Mouse (Mus musculus): ENCODE measurements around the gene Lrrc8e. TPM values are rescaled to one million over a fixed set of nuclear protein-coding genes. Genes with fewer than 3 reads are reported as not detected.

Gene Lrrc8e
- polyA plus RNA-seq, 1 experiment from 2014 or later: 6.0 TPM

GRCm38 (mm10) chr8:4230612-4231351, 4.2 kb downstream of the Lrrc8e start:
- no peak overlapping the region for H3K4me3 ChIP-seq (ENCODE audit: low read depth, low read length)
- H3K4me2 ChIP-seq (replicated peaks; ENCODE audit: low read depth, low read length): 0 out of 2 replicates have a peak overlapping the region, but pooled peaks have one; percentile 21
- H3K9ac ChIP-seq (replicated peaks; ENCODE audit: low read depth): no peak overlapping the region
- H3K4me1 ChIP-seq (ENCODE audit: insufficient read depth, low read depth, low read length): no peaks in the 10 kb centered on the region
- TF ChIP-seq EP300 (IDR thresholded peaks at IDR 0.05) (no peak), CTCF (IDR thresholded peaks at IDR 0.05) (no peak)
- WGBS: 43% methylated on average over 10 of the region's 10 CpGs
- DNase-seq (ENCODE audit: low spot score): peak; percentile 82
- no peaks in the 10 kb centered on the region for H3K27me3 ChIP-seq (replicated peaks; ENCODE audit: insufficient read depth, low read length)
- H3K9me3 ChIP-seq (ENCODE audit: low read length): no peaks in the 10 kb centered on the region
- H3K27ac ChIP-seq (ENCODE audit: low read length): peak overlapping the region; percentile 70
- H3K36me3 ChIP-seq (ENCODE audit: insufficient read depth, low read length): no peaks in the 10 kb centered on the region
- peak; percentile 87 for ATAC-seq

GRCm38 (mm10) chr8:4237814-4238433, 11.3 kb downstream of the Lrrc8e start:
- no peaks in the 10 kb centered on the region for H3K27me3 ChIP-seq (replicated peaks; ENCODE audit: insufficient read depth, low read length)
- 14% methylated on average over 15 of the region's 15 CpGs for whole genome bisulfite sequencing
- H3K9me3 ChIP-seq (ENCODE audit: low read length): no peaks in the 10 kb centered on the region
- H3K4me3 ChIP-seq (ENCODE audit: low read depth, low read length): peak overlapping the region; percentile 77
- ATAC-seq (no peak), DNase-seq (ENCODE audit: low spot score) (peak; percentile 37)
- H3K27ac ChIP-seq (ENCODE audit: low read length): peak overlapping the region; percentile 95
- no peak for TF ChIP-seq EP300 (IDR thresholded peaks at IDR 0.05)
- no peak for TF ChIP-seq CTCF (IDR thresholded peaks at IDR 0.05)
- H3K9ac ChIP-seq (replicated peaks; ENCODE audit: low read depth): peak overlapping the region; percentile 78
- H3K4me1 ChIP-seq (ENCODE audit: insufficient read depth, low read depth, low read length): peaks cover 9% of the 10 kb centered on the region; the same call in 1 of the 2 replicates
- H3K4me2 ChIP-seq (replicated peaks; ENCODE audit: low read depth, low read length): peak overlapping the region; percentile 85
- 0 out of 2 replicates have a peak, but pooled peaks cover 3% of the 10 kb centered on the region for H3K36me3 ChIP-seq (ENCODE audit: insufficient read depth, low read length)

DNA sequence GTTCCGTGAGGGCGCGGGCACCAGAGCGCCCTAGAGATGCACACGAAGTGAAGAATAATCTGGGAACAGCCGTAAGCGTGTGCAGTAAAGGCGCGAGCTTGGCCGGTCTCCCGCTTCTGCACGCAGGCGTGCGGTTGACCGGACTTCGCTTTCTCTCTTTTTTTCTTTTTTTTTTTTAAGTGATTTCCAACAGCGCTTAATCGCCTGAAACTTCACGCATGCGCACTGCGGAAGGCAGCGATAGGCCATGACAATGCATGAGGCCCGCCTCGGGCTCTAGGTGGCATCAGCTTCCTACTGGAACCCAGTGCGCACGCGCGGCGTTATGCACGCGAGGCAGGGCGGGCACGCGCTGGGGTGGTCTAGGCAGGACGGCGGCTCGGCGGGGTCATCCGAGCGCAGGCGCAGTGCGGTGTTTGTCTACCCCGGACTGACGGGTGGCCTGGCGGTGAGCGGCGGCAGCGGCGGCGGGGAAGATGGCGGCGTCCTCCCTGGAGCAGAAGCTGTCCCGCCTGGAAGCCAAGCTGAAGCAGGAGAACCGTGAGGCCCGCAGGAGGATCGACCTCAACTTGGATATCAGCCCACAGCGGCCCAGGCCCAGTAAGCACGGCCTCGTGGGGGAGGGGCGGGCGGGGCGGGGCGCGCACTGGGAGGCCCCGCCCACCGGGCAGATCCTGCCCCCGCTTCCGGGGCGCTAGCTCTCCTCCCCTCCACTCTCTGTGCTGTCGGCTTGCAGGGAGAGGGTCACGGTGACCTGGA, 12.0 kb downstream of the Lrrc8e start, which contains the start of the genes Map2k7 and Gm49320:
Gene Map2k7, plus strand, starts transcription at position 307 of the 759 bp plus-strand sequence.
Gene Gm49320, plus strand, starts transcription at position 432 of the 759 bp plus-strand sequence.
- TF ChIP-seq EP300 (IDR thresholded peaks at IDR 0.05): no peak
- TF ChIP-seq CTCF (IDR thresholded peaks at IDR 0.05): peak; percentile 75
- H3K9ac ChIP-seq (replicated peaks; ENCODE audit: low read depth): peak within 1 kb of the TSS; percentile 78

GRCm38 (mm10) chr8:4239193-4239890, 12.7 kb downstream of the Lrrc8e start:
- H3K9me3 ChIP-seq (ENCODE audit: low read length): no peaks in the 10 kb centered on the region
- H3K4me2 ChIP-seq (replicated peaks; ENCODE audit: low read depth, low read length): peak overlapping the region; percentile 85
- H3K27ac ChIP-seq (ENCODE audit: low read length): peak overlapping the region; percentile 95
- no peaks in the 10 kb centered on the region for H3K27me3 ChIP-seq (replicated peaks; ENCODE audit: insufficient read depth, low read length)
- 9% methylated on average over 19 of the region's 19 CpGs for WGBS
- H3K4me3 ChIP-seq (ENCODE audit: low read depth, low read length): peak overlapping the region; percentile 77
- DNase-seq (ENCODE audit: low spot score) (peak; percentile 35), ATAC-seq (peak; percentile 7)
- peaks cover 9% of the 10 kb centered on the region; the same call in 1 of the 2 replicates for H3K4me1 ChIP-seq (ENCODE audit: insufficient read depth, low read depth, low read length)
- TF ChIP-seq EP300 (IDR thresholded peaks at IDR 0.05) (no peak), CTCF (IDR thresholded peaks at IDR 0.05) (no peak)
- peak overlapping the region; percentile 78 for H3K9ac ChIP-seq (replicated peaks; ENCODE audit: low read depth)
- peaks cover 15% of the 10 kb centered on the region; the same call in 1 of the 2 replicates for H3K36me3 ChIP-seq (ENCODE audit: insufficient read depth, low read length)

More for the DNA sequence above, 12.0 kb downstream of the Lrrc8e start, which contains the start of the genes Map2k7 and Gm49320:
- DNase-seq (ENCODE audit: low spot score) (peak; percentile 100), ATAC-seq (peak; percentile 96)
- Histone ChIP-seq H3K9me3 (ENCODE audit: low read length) (no peaks in the 10 kb centered on the region), H3K27me3 (replicated peaks; ENCODE audit: insufficient read depth, low read length) (no peaks in the 10 kb centered on the region), H3K4me2 (replicated peaks; ENCODE audit: low read depth, low read length) (peak within 1 kb of the TSS; percentile 85), H3K36me3 (ENCODE audit: insufficient read depth, low read length) (peaks cover 7% of the 10 kb centered on the region; the same call in 1 of the 2 replicates), H3K4me1 (ENCODE audit: insufficient read depth, low read depth, low read length) (peaks cover 9% of the 10 kb centered on the region; the same call in 1 of the 2 replicates), H3K27ac (ENCODE audit: low read length) (peak within 1 kb of the TSS; percentile 95), H3K4me3 (ENCODE audit: low read depth, low read length) (peak within 1 kb of the TSS; percentile 77)
- 1% methylated on average over 56 of the region's 71 CpGs for WGBS

DNA sequence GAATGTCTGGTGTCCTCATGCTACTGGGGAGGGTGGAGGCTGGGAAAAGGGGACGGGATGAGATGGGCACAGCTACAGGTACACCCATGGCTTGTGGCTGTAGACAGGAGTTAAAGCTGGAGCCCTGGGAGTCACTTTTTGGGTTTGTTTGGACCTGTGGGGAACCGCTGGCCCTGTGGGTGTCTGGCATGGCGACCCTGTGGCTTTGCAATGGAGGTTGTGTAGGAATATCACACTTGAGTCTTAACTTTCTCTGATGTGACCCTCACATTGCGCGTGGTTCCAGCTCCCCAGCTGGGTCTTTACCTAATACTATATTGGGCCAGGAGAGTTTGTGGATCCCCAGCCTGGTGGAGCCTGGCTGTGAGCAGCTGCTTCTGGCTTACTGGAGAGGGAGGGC, 18.4 kb downstream of the Lrrc8e start:
- WGBS: 92% methylated on average over 5 of the region's 5 CpGs
- peaks cover 27% of the 10 kb centered on the region for H3K36me3 ChIP-seq (ENCODE audit: insufficient read depth, low read length)

More for the DNA sequence above, 18.4 kb downstream of the Lrrc8e start:
- Histone ChIP-seq H3K9me3 (ENCODE audit: low read length) (no peaks in the 10 kb centered on the region), H3K27me3 (replicated peaks; ENCODE audit: insufficient read depth, low read length) (no peaks in the 10 kb centered on the region), H3K9ac (replicated peaks; ENCODE audit: low read depth) (no peak overlapping the region), H3K4me1 (ENCODE audit: insufficient read depth, low read depth, low read length) (peaks cover 2% of the 10 kb centered on the region; the same call in 1 of the 2 replicates), H3K27ac (ENCODE audit: low read length) (no peak overlapping the region), H3K4me2 (replicated peaks; ENCODE audit: low read depth, low read length) (no peak overlapping the region), H3K4me3 (ENCODE audit: low read depth, low read length) (no peak overlapping the region)
- ATAC-seq (no peak), DNase-seq (ENCODE audit: low spot score) (no peak)
- TF ChIP-seq EP300 (IDR thresholded peaks at IDR 0.05): no peak
- TF ChIP-seq CTCF (IDR thresholded peaks at IDR 0.05): no peak

Measured in lung, postnatal 0 days (tissue).